Mouse (Mus musculus): Measurements from ENCODE around the gene Hdgfl2.
"Not testable (repeated sequence)": the region's sequence is repeated elsewhere in the genome, so short reads cannot be mapped to it uniquely, and the experiment has no call there.

Hdgfl2 gene

DNA sequence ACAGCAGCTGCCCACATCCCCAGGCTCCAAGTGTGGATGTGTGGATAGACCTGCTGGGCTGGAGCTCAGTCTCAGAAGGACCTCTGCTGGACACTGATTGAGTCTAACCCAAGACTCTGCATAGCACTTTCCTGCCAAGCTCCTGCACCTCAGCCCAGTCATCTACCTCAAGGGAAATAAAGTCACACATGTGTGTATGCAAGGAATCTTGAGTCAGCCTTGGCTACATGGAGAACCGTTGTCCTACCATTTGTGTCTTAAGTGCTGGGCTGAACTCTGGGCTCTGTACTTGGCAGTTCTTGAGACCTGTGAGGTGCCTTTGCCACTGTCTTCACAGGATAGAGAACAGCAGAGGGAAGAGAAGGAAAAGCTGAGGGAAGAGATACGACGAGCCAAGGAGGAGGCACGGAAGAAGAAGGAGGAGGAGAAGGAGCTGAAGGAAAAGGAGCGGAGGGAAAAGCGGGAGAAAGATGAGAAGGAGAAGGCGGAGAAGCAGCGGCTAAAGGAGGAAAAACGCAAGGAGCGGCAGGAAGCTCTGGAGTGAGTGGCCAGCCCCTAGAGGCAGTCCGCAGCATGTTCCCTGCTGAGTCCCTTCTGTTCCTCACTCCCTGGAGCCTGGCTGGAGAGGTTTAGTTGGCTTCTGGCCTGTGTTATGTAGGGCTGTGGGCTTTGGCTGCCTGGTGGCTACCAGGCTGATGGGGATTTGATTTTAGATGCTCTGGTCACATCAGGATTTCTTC lies 21.9 kb upstream of the Hdgfl2 start:
- DNase-seq (ENCODE audit: extremely low spot score) = no peak

DNA sequence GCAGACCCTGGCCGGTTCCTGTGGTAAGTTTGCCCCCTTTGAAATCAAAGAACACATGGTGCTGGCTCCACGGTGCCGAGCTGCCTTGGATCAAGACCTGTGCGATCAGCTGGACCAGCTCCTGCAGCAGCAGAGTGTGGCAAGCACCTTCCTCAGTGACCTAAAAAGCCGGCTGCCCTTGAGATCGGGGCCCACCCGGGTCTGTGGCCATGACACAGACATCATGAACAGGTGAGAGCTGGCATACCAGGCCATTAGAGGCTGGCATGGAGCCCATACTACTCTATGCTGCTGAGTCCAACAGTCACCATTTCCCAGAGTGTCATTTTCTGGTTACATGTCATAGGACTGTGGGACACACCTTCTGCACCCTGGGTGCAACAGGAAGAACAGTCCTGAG lies 17.4 kb upstream of the Hdgfl2 start:
- DNase-seq (ENCODE audit: extremely low spot score) = no peak

GRCm38 (mm10) chr17:56065715-56066114 lies 13.7 kb upstream of the Hdgfl2 start:
- DNase-seq (ENCODE audit: extremely low spot score) = not testable (repeated sequence)

DNA sequence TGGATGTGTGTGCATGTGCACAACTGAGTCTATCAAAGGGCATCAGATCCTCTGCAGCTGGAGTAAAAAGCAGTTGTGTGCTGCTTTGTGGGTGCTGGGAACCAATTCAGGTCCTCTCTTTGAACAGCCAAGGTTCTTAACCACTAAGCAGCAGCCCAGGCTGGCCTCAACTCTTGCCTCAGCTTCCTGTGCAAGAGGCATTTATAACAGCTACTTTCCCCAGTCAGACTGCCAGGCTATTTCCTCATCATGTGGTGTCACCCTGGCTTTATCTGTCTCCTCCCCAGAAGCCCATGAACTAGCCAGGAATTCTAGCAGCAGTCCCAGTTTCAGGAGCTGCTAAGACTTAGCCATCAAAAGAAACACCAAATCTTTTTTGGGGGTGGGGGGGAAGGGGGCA lies 13.0 kb upstream of the Hdgfl2 start:
- DNase-seq (ENCODE audit: extremely low spot score) = no peak

- no peak for DNase-seq (ENCODE audit: extremely low spot score)
Observed at GRCm38 (mm10) chr17:56069066-56069465, 10.4 kb upstream of the Hdgfl2 start.

DNA sequence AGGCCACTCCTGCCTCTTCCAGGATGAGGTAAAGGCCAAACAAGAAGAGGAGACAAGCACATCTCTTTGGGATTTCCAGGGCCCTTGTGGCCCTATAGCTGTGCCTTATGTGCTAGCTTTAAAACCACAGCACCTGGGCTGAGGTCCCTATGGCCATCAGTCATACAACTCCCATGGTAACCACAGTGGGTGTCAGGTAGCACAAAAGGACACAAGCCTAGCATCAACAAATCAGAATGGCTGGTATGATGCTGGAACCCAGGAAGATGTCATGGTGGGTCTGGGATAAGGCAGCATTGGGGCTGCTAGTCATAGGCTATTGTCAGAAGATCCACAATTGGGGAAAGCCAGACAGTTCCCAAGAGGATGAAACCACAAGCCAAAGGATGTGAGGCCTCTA lies 8.3 kb upstream of the Hdgfl2 start:
- DNase-seq (ENCODE audit: extremely low spot score) = no peak

DNA sequence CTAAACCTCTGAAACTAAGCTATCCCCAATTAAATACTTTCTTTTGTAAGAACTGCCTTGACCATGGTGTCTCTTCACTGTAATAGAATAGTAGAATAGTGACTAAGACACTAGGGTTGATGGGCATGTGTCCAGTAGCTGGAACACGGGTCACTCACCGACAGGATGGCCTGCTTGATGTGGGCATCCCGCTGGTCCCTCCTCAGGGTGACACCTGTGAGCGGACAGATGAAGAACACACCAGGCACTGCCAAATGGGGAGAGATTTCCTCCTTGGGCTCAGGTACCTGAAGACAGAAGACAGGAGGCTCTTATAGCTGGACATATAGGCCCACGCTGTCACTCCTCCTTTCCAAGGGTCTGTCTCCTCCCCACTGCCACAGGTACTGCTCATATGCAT lies 7.2 kb upstream of the Hdgfl2 start:
- no peak for DNase-seq (ENCODE audit: extremely low spot score)

DNA sequence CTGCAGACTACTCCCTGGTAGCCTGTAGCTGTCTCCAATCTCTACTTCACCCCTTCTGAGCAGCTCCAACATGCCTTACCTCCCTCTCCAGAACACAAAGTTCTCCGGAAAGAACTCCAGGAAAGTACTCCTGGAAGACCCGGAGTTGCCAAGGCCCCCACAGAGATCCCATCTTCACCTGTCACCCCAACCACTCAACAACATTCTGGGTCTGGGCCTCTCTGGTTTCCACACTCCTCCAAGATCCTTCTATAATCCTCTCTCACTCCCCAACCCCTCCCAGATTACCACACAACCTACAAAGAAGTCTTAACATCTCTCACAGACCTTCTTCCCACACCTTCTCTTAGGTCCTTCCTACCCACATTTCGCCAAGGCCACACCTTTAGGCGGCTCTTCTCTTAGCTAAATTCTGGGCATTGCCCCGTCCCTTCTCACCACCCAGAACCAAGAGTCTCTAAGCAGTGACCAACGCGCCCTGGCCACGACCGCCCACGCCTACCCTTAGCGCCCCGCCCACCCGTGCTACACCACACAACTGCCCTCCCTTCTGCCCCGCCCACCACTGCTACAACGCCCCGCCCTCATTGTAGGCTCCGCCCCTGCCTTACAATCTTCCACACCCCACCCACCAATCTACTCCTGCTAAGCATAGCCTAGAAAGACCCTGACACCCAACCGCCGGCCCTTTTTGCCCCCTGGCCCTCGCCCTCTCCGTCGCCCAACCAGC lies 5.2 kb upstream of the Hdgfl2 start:
- DNase-seq (ENCODE audit: extremely low spot score) = peak; percentile 93

DNA sequence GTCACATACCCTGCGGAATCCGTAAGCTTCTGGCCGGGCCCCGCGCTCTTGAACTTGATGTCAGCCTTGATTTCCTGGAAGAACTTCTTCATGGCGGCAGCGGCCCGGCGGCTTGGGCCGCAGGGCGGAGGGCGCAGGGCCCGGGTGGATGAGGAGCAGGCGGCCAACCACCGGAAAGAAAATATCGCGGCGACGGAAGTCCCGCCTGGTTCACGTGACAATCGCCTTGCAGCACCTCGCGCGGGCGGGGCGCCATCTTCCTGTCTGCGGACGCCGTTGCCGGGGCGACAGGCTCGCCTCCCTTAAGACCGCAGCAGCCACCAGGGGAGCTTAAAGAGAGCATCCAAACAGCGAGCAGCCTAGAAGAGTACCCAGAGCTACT lies 4.6 kb upstream of the Hdgfl2 start, which contains the start of gene Ubxn6:
TSS of gene Ubxn6 (minus strand) at position 202 of the 382 bp plus-strand sequence.
- DNase-seq (ENCODE audit: extremely low spot score) = peak; percentile 92

DNA sequence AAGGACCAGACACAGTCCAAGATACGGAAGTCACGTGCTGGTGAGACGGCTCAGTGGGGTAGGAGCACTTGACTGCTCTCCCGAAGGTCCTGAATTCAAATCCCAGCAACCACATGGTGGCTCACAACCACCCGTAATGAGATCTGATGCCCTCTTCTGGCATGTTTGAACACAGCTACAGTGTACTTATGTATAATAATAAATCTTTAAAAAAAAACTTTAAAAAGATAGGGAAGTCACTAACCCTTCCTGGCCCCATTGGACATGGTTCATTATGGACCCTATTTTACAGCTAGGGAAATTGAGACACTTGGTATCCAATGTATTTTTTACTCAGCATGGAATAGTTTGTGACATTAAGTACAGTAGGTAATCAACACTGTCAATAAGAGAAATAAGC lies 1.9 kb upstream of the Hdgfl2 start:
- no peak for DNase-seq (ENCODE audit: extremely low spot score)

DNA sequence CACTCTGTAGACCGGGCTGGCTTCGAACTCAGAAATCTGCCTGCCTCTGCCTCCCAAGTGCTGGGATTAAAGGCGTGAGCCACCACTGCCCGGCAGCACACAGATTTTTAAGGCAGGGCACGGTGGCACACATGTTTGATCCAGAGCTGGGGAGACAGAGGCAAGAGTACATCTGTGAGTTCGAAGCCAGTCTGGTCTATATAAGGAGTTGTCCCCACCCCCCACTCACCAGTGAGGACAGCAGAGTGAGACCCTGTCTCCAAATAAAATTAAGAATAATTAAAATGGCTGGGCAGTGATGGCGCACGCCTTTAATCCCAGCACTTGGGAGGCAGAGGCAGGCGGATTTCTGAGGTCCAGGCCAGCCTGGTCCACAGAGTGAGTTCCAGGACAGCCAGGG lies 1.1 kb upstream of the Hdgfl2 start:
- DNase-seq (ENCODE audit: extremely low spot score) = not testable (repeated sequence)

DNA sequence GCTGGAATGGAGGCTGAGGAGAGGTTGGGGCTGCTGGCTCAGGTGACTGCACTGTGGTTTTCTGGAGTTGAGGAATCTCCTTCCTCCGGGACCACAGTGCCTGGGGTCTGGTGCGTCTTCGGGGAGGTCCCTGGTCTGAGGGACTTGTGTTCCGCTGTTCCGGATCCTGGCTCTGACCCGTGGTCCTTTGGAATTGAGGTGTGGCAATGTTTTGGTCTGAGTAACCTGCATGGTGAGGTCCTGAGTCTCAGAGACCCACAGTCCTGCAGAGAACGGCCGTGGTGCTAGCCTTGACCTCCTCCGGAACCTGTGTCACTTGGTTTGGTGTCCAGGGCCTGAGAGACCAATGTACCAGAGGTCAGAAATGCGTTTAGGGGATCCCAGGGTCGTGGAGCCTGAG lies 487 bp downstream of the Hdgfl2 start:
- DNase-seq (ENCODE audit: extremely low spot score) = no peak

DNA sequence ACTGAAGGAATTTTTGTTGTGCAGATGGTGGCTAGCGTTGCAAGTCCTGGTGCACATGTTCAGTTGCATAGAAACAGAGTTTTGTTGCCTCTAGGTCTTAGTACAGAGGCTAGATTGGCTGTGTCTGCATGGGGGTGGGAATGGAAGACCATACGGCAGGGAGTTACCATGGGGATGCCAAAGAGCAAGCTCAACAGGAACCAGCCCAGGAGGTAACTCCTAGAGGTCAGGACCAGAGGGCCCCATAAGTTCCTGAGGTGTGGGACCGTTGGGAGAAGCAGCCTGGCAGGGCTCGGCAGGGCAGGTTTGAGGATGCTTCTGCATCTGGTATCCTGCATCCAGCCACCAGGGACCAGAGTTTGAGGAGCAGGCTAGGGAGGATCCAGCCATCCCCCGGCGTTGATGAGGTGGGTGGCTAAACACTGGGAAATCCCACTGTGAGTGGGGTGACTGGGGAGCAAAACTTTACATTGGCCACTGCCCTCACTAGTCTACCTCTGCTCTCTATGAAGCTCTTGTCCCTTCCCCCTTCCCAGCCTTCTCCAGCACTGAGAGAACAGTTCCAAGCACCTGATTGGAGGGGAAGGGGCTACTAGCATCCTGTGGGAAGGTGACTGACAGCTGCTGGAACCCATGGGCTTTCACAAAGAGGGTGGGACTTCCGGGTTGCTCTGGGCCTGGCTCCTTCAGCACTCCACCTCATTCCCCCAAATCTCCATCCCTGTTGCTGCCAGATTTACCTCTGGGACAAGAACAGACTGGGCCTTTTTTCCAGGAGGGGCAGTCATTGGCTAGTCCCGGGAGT lies 1.5 kb downstream of the Hdgfl2 start:
- DNase-seq (ENCODE audit: extremely low spot score) = peak; percentile 80

DNA sequence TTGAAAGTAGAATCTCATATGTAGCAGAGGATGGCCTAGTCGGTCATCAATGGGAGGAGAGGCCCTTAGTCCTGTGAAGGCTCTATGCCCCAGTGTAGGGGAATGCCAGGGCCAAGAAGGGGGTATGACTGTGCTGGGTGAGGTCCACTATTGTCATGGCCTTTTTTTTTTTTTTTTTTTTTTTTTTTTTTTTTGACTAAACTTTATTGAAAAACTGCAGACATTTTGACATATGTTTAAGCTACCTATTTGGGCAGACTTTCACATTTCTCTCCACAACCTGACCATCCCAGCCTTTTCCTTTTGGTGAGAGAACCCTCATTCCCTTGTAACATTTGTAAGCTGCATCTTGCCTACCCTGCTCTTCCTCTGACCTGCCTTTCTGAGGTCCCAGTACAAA lies 12.9 kb downstream of the Hdgfl2 start:
- no peak for DNase-seq (ENCODE audit: extremely low spot score)

DNA sequence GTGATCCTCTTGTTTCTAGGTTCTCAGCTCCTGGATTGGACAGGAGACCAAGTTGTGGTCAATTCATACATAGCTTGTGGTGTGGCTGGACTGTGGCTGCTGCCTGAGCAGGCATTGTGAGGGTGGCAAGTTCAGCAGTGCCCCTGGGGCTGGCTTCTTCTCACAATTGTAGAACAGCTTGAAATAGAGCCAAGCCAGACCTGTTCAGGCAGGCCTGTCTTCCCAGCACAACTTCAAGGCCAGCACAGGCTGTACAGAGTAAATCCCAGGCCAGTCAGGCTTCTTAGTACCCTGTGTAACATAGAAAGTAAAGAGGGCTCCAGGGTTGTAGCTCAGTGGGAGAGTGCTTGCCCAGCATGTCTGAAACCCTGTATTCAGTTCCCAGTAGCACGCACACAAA lies 13.4 kb downstream of the Hdgfl2 start:
- no peak for DNase-seq (ENCODE audit: extremely low spot score)

GRCm38 (mm10) chr17:56096883-56097282 lies 17.4 kb downstream of the Hdgfl2 start:
- DNase-seq (ENCODE audit: extremely low spot score) = no peak

GRCm38 (mm10) chr17:56098180-56098579 lies 18.7 kb downstream of the Hdgfl2 start:
- DNase-seq (ENCODE audit: extremely low spot score) = no peak

DNA sequence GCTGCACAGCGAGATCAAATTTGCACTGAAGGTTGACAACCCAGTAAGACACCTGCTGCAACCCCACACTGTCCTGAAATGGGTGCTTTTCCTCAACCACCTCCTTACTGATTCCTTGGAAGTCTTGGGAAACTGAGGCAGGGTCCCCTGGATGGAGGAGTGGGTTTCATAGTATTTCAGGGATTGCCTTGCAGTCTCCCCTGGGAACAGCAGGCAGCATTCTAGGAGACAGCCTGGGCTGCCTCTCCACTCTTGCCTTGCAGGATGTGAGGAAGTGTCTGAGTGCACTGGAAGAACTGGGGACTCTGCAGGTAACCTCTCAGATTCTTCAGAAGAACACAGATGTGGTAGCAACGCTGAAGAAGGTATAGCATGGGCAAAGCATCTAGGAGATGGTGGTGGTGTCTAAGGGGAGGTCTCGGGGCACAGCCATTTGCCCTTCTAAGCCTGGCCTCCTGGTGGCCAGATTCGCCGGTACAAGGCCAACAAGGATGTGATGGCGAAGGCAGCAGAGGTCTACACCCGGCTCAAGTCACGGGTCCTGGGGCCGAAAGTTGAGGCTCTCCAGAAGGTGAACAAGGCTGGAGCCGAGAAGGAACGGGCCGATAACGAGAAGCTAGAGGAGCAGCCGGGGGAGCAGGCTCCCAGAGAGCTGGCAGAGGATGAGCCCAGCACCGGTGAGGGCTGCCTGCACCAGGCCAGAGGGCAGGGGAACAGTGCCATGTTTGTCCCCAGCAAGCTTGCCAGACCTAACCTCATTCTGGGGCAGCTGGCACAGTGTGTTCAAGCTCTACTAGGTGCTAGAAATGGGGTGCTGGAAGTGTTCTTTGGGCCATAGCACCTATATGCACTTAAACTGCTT lies 19.5 kb downstream of the Hdgfl2 start:
- DNase-seq (ENCODE audit: extremely low spot score) = no peak

- DNase-seq (ENCODE audit: extremely low spot score) = no peak
Observed at GRCm38 (mm10) chr17:56100811-56101210, 21.4 kb downstream of the Hdgfl2 start.

GRCm38 (mm10) chr17:56102158-56102557 lies 22.7 kb downstream of the Hdgfl2 start:
- no peak for DNase-seq (ENCODE audit: extremely low spot score)

GRCm38 (mm10) chr17:56102927-56103326 lies 23.5 kb downstream of the Hdgfl2 start:
- DNase-seq (ENCODE audit: extremely low spot score) = no peak
